In the genomic region with DNA sequence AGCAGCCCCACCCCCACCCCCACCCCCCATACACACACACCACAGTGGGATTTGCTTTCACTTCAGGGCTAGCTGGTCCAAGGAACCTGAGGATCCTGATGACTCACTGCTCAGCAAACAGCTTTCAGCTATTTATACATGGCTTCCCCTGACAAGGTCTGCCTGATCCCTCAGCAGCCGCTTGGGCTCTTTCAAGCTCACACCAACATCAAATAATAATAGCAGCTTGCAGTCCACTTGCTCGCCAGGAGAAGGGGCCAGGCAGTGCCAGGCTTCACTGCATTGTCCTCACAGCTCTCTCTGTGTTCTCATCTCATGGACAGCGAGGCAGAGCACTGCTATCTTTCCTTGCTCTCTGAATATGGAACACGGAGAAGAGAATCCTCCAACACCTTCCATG, we compare ENCODE assay signal across 13 mouse cellular contexts.
A peak's percentile ranks its signal among the peaks of the same experiment; 100 is the strongest.
DNase-seq lines count a peak whose midpoint lies in the region; ATAC-seq lines count a peak whose summit lies in the region.
"Had no signal": no experiment of that assay in that cellular context is flagged by ENCODE, and none has a peak within 500 bp of the region (broad histone marks: within the 10 kb centered on the region; RNA-seq: fewer than 3 reads in every experiment).

No protein-coding gene starts in this region.

- WGBS in heart, embryonic 12.5 days: 19% methylated on average over 4 of the region's 4 CpGs
- 25% methylated on average over 4 of the region's 4 CpGs for WGBS in lung, embryonic 16.5 days
- WGBS in stomach, embryonic 15.5 days: 45% methylated on average over 4 of the region's 4 CpGs

- DNase-seq in adrenal gland, adult 2 months: peak; percentile 26
- DNase-seq in adrenal gland, postnatal 4 days (ENCODE audit: low spot score in 2 of 2): no peak
- DNase-seq in heart, postnatal 4 days: no peak
- DNase-seq in lung, postnatal 10 days: no peak
- DNase-seq: gastrocnemius, postnatal 25 days; kidney, adult 18-20 months; liver, embryonic 13.5 days; thymus, postnatal 4 days had no signal

- H3K4me3 ChIP-seq in heart, embryonic 12.5 days: no peak overlapping the region
- no peak overlapping the region for H3K4me3 ChIP-seq in lung, embryonic 16.5 days (ENCODE audit: low read length)
- no peak overlapping the region for H3K4me3 ChIP-seq in stomach, embryonic 15.5 days (replicated peaks)
- H3K4me3 ChIP-seq: liver, embryonic 13.5 days; midbrain, embryonic 12.5 days had no signal

- H3K9me3 ChIP-seq in heart, embryonic 12.5 days (replicated peaks): no peaks in the 10 kb centered on the region
- no peaks in the 10 kb centered on the region for H3K9me3 ChIP-seq in lung, embryonic 16.5 days (ENCODE audit: control insufficient read depth, low read length)
- H3K9me3 ChIP-seq in stomach, embryonic 15.5 days: no peaks in the 10 kb centered on the region
- H3K9me3 ChIP-seq: liver, embryonic 13.5 days; midbrain, embryonic 12.5 days had no signal

- H3K27ac ChIP-seq in heart, embryonic 12.5 days (ENCODE audit: poor library complexity, severe bottlenecking): peak overlapping the region; percentile 74
- no peak overlapping the region for H3K27ac ChIP-seq in lung, embryonic 16.5 days (ENCODE audit: low read length)
- H3K27ac ChIP-seq in stomach, embryonic 15.5 days: no peak overlapping the region
- H3K27ac ChIP-seq: liver, embryonic 13.5 days; midbrain, embryonic 12.5 days had no signal

- 0 out of 2 replicates have a peak, but pooled peaks cover 3% of the 10 kb centered on the region for H3K27me3 ChIP-seq in heart, embryonic 12.5 days (replicated peaks)
- H3K27me3 ChIP-seq in lung, embryonic 16.5 days (ENCODE audit: control insufficient read depth, insufficient read depth, low read depth, low read length): no peaks in the 10 kb centered on the region
- H3K27me3 ChIP-seq in stomach, embryonic 15.5 days (replicated peaks): no peaks in the 10 kb centered on the region
- H3K27me3 ChIP-seq: liver, embryonic 13.5 days; midbrain, embryonic 12.5 days had no signal

- ATAC-seq in heart, embryonic 12.5 days (ENCODE audit: insufficient number of reproducible peaks, low FRiP score): no peak
- ATAC-seq in lung, embryonic 16.5 days (ENCODE audit: low read depth): peak; percentile 31; the same call in 1 of the 2 replicates
- peak; percentile 71 for ATAC-seq in stomach, embryonic 15.5 days (ENCODE audit: insufficient read depth, low FRiP score, low read depth)
- ATAC-seq in erythroblast, adult 5-6 weeks (replicated peaks; ENCODE audit: low FRiP score, poor library complexity, severe bottlenecking): no peak

- no peaks in the 10 kb centered on the region for H3K36me3 ChIP-seq in heart, embryonic 12.5 days
- H3K36me3 ChIP-seq in lung, embryonic 16.5 days (ENCODE audit: control insufficient read depth, insufficient read depth, low read length): no peaks in the 10 kb centered on the region
- H3K36me3 ChIP-seq in stomach, embryonic 15.5 days: no peaks in the 10 kb centered on the region
- H3K36me3 ChIP-seq: liver, embryonic 13.5 days; midbrain, embryonic 12.5 days had no signal

- H3K4me2 ChIP-seq in heart, embryonic 12.5 days: peak overlapping the region; percentile 46
- no peak overlapping the region for H3K4me2 ChIP-seq in lung, embryonic 16.5 days (ENCODE audit: low read depth, low read length)
- H3K4me2 ChIP-seq in stomach, embryonic 15.5 days: no peak overlapping the region
- H3K4me2 ChIP-seq: liver, embryonic 13.5 days; midbrain, embryonic 12.5 days had no signal

- peaks cover 13% of the 10 kb centered on the region for H3K4me1 ChIP-seq in heart, embryonic 12.5 days (replicated peaks)
- H3K4me1 ChIP-seq in lung, embryonic 16.5 days (replicated peaks; ENCODE audit: control insufficient read depth, insufficient read depth, low read length): no peaks in the 10 kb centered on the region; the same call in 1 of the 2 replicates
- H3K4me1 ChIP-seq in stomach, embryonic 15.5 days: no peaks in the 10 kb centered on the region

- peak overlapping the region; percentile 41; the same call in 1 of the 2 replicates for H3K9ac ChIP-seq in heart, embryonic 12.5 days
- no peak overlapping the region for H3K9ac ChIP-seq in lung, embryonic 16.5 days (ENCODE audit: low read length)
- no peak overlapping the region for H3K9ac ChIP-seq in stomach, embryonic 15.5 days
- H3K9ac ChIP-seq: liver, embryonic 13.5 days; midbrain, embryonic 12.5 days had no signal

Comparison
In these comparisons a context has a peak if more than half of its experiments do, and no peak if none do; other contexts are left out.
1. ATAC-seq: peak in lung, embryonic 16.5 days (single experiment) and stomach, embryonic 15.5 days (single experiment); none in heart, embryonic 12.5 days (single experiment) and erythroblast, adult 5-6 weeks (single experiment).